Mouse (Mus musculus): ENCODE data around the gene Slc22a21. TPM values are rescaled to one million over a fixed set of nuclear protein-coding genes. Genes with fewer than 3 reads are reported as not detected.
"Not testable (repeated sequence)": the region's sequence is repeated elsewhere in the genome, so short reads cannot be mapped to it uniquely, and the experiment has no call there.

Gene Slc22a21
- polyA plus RNA-seq, 1 experiment from 2014 or later: 5.2 TPM

DNA sequence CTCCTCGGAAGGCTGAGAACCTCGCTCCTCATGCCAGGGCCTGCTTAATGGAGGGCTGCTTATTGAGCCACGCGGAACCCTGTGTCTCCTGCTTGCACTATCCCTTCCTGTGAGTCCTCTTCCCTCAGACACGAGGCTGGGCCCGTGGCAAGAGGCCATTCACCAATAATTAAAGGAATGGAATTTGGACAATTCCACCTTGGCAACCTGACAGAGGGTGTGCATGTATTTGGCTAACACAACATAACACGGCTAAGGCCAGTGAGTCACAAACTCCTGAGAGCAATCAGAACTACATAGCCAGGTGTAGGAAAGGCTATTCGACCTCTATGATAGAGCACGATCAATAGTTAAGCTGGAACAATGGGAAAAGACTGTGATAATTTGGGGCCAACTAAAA is 24.1 kb upstream of the Slc22a21 start:
- no peaks in the 10 kb centered on the region for H3K36me3 ChIP-seq (ENCODE audit: control insufficient read depth, insufficient read depth, low read length)
- no peak overlapping the region for H3K27ac ChIP-seq (ENCODE audit: low read depth, low read length)
- no peak overlapping the region for H3K9ac ChIP-seq (ENCODE audit: low read depth, low read length)
- no peaks in the 10 kb centered on the region for H3K4me1 ChIP-seq (ENCODE audit: control insufficient read depth, insufficient read depth, low read length)
- WGBS: 80% methylated on average over 9 of the region's 9 CpGs
- no peak overlapping the region for H3K4me2 ChIP-seq (replicated peaks; ENCODE audit: low read depth, low read length)
- H3K27me3 ChIP-seq (ENCODE audit: control insufficient read depth, insufficient read depth, low read length): no peaks in the 10 kb centered on the region
- no peak overlapping the region for H3K4me3 ChIP-seq (ENCODE audit: low read length)
- ATAC-seq (ENCODE audit: low FRiP score, low TSS enrichment): no peak
- H3K9me3 ChIP-seq (ENCODE audit: control insufficient read depth, low read length): no peaks in the 10 kb centered on the region

DNA sequence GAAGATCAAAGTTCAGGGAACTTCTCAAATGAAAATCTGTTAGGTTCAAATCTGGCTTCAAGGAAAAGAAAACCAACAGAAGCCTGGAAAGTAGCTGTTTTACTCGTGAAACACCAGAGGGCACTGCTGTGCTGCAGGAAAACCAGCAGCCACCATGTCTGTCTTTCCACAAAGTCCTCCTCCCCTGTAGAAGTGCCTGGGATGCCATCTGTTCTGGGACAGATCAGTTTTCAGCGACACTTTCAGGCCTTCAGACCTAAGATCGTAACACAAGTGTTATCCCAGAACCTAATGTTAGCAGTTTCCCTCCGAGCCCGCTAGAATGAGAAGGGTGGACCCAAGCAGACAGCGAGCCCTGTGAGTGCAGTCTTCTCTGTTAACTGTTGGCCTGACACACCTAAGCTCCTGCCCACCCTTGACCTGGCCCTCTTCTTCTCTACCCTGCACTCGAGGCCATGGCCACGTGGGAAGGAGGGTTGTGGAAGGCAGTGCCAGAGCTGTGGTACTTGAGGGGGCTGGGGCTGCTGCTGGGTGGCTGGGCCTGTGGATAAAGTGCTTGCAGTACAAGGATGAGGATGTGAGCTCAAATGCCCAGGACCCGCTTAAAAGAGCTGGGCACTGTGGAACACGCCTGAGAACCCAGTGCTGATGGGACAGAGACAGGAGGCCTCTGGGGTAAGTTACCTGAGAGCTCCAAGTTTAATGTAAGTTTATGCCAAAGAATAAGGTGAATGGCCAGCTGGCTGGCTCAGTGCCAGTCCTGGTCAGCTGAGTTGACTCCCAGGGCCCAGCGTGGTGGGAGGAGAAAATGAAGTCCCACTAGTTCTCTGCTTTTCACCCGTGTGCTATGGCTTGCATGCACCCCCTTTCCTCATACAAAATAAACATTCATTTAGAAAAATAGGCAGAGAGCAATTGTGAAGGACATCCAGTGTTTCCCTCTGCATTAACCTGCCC is 22.9 kb upstream of the Slc22a21 start:
- not testable (repeated sequence) for H3K36me3 ChIP-seq (ENCODE audit: control insufficient read depth, insufficient read depth, low read length); H3K4me2 ChIP-seq (replicated peaks; ENCODE audit: low read depth, low read length); H3K4me3 ChIP-seq (ENCODE audit: low read length); H3K27me3 ChIP-seq (ENCODE audit: control insufficient read depth, insufficient read depth, low read length); H3K9ac ChIP-seq (ENCODE audit: low read depth, low read length); H3K27ac ChIP-seq (ENCODE audit: low read depth, low read length); H3K4me1 ChIP-seq (ENCODE audit: control insufficient read depth, insufficient read depth, low read length); H3K9me3 ChIP-seq (ENCODE audit: control insufficient read depth, low read length)
- ATAC-seq (ENCODE audit: low FRiP score, low TSS enrichment): peak; percentile 64; the same call in 1 of the 2 replicates
- 33% methylated on average over 12 of the region's 12 CpGs for WGBS

DNA sequence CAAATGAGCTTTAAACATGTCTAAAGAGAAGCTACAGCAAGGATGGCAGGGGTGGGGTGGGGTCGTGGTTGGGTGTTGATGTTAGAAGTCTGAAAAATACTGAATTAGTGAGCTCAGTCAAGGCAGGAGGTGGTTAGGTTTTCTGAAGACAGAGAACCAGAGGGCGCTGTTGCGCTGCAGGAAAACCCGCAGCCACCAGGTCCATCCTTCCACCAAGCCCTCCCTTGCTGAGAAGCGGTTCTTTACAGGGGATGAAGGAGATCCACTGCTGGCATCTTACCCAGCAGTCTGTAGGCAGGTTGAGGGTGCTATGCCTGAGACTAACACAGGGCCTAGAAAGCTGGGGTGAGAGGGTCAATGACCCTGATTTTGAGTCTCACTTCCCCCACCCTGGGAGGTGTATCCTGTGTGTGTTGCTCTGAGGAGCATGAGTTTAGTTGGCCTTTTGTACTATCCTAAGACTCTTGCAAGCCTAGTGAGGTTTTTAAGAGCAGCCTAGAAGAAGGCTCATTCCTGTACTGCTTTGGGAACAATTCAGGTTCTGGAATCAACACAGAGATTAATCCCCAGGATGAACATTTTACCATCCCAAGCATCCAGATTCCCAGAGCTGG is 22.1 kb upstream of the Slc22a21 start:
- no peaks in the 10 kb centered on the region for H3K27me3 ChIP-seq (ENCODE audit: control insufficient read depth, insufficient read depth, low read length)
- no peak for ATAC-seq (ENCODE audit: low FRiP score, low TSS enrichment)
- H3K4me2 ChIP-seq (replicated peaks; ENCODE audit: low read depth, low read length): no peak overlapping the region
- no peak overlapping the region for H3K9ac ChIP-seq (ENCODE audit: low read depth, low read length)
- WGBS: 6% methylated on average over 5 of the region's 5 CpGs
- no peaks in the 10 kb centered on the region for H3K9me3 ChIP-seq (ENCODE audit: control insufficient read depth, low read length)
- no peaks in the 10 kb centered on the region for H3K36me3 ChIP-seq (ENCODE audit: control insufficient read depth, insufficient read depth, low read length)
- no peaks in the 10 kb centered on the region for H3K4me1 ChIP-seq (ENCODE audit: control insufficient read depth, insufficient read depth, low read length)
- H3K27ac ChIP-seq (ENCODE audit: low read depth, low read length): no peak overlapping the region
- no peak overlapping the region for H3K4me3 ChIP-seq (ENCODE audit: low read length)

- Histone ChIP-seq H3K4me2 (replicated peaks; ENCODE audit: low read depth, low read length) (no peak overlapping the region), H3K27ac (ENCODE audit: low read depth, low read length) (no peak overlapping the region), H3K4me3 (ENCODE audit: low read length) (no peak overlapping the region), H3K9ac (ENCODE audit: low read depth, low read length) (no peak overlapping the region), H3K9me3 (ENCODE audit: control insufficient read depth, low read length) (no peaks in the 10 kb centered on the region), H3K4me1 (ENCODE audit: control insufficient read depth, insufficient read depth, low read length) (no peaks in the 10 kb centered on the region), H3K36me3 (ENCODE audit: control insufficient read depth, insufficient read depth, low read length) (no peaks in the 10 kb centered on the region), H3K27me3 (ENCODE audit: control insufficient read depth, insufficient read depth, low read length) (no peaks in the 10 kb centered on the region)
- 70% methylated on average over 2 of the region's 2 CpGs for WGBS
- no peak for ATAC-seq (ENCODE audit: low FRiP score, low TSS enrichment)
These were observed 17.5 kb upstream of the Slc22a21 start for GRCm38 (mm10) chr11:53997661-53998060.

- no peak overlapping the region for H3K4me3 ChIP-seq (ENCODE audit: low read length)
- no peak overlapping the region for H3K27ac ChIP-seq (ENCODE audit: low read depth, low read length)
- H3K9me3 ChIP-seq (ENCODE audit: control insufficient read depth, low read length): no peaks in the 10 kb centered on the region
- no peak overlapping the region for H3K9ac ChIP-seq (ENCODE audit: low read depth, low read length)
- no peaks in the 10 kb centered on the region for H3K27me3 ChIP-seq (ENCODE audit: control insufficient read depth, insufficient read depth, low read length)
- H3K4me1 ChIP-seq (ENCODE audit: control insufficient read depth, insufficient read depth, low read length): no peaks in the 10 kb centered on the region
- WGBS: 77% methylated on average over 4 of the region's 4 CpGs
- no peaks in the 10 kb centered on the region for H3K36me3 ChIP-seq (ENCODE audit: control insufficient read depth, insufficient read depth, low read length)
- no peak overlapping the region for H3K4me2 ChIP-seq (replicated peaks; ENCODE audit: low read depth, low read length)
- no peak for ATAC-seq (ENCODE audit: low FRiP score, low TSS enrichment)
These were observed 12.1 kb upstream of the Slc22a21 start for GRCm38 (mm10) chr11:53992264-53992663.

DNA sequence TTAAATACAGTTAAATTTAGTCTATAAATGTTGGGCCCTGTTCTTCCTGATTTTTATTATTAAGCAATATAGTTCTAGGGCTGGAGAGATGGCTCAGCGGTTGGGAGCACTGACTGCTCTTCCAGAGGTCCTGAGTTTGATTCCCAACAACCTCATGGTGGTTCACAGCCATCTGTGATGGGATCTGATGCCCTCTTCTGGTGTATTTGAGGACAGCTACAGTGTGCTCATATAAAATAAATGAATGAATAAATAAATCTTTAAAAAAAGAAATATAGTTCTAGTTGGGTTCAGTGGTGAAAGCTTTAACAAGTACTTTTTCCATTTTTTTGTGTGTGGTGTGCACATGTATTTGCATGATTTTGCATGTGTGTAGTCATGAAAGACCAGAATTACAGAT is 9.1 kb upstream of the Slc22a21 start:
- no peak for ATAC-seq (ENCODE audit: low FRiP score, low TSS enrichment)
- H3K9me3 ChIP-seq (ENCODE audit: control insufficient read depth, low read length): no peaks in the 10 kb centered on the region
- no peak overlapping the region for H3K4me2 ChIP-seq (replicated peaks; ENCODE audit: low read depth, low read length)
- H3K4me3 ChIP-seq (ENCODE audit: low read length): no peak overlapping the region
- WGBS: 65% methylated on average over 1 of the region's 1 CpGs
- no peaks in the 10 kb centered on the region for H3K27me3 ChIP-seq (ENCODE audit: control insufficient read depth, insufficient read depth, low read length)
- no peak overlapping the region for H3K27ac ChIP-seq (ENCODE audit: low read depth, low read length)
- H3K4me1 ChIP-seq (ENCODE audit: control insufficient read depth, insufficient read depth, low read length): no peaks in the 10 kb centered on the region
- H3K36me3 ChIP-seq (ENCODE audit: control insufficient read depth, insufficient read depth, low read length): no peaks in the 10 kb centered on the region
- H3K9ac ChIP-seq (ENCODE audit: low read depth, low read length): no peak overlapping the region

GRCm38 (mm10) chr11:53988081-53988480 is 7.9 kb upstream of the Slc22a21 start:
- no peak for ATAC-seq (ENCODE audit: low FRiP score, low TSS enrichment)
- H3K4me3 ChIP-seq (ENCODE audit: low read length): no peak overlapping the region
- H3K27me3 ChIP-seq (ENCODE audit: control insufficient read depth, insufficient read depth, low read length): no peaks in the 10 kb centered on the region
- H3K36me3 ChIP-seq (ENCODE audit: control insufficient read depth, insufficient read depth, low read length): no peaks in the 10 kb centered on the region
- no peaks in the 10 kb centered on the region for H3K9me3 ChIP-seq (ENCODE audit: control insufficient read depth, low read length)
- H3K9ac ChIP-seq (ENCODE audit: low read depth, low read length): no peak overlapping the region
- H3K27ac ChIP-seq (ENCODE audit: low read depth, low read length): no peak overlapping the region
- 54% methylated on average over 4 of the region's 4 CpGs for WGBS
- H3K4me1 ChIP-seq (ENCODE audit: control insufficient read depth, insufficient read depth, low read length): no peaks in the 10 kb centered on the region
- no peak overlapping the region for H3K4me2 ChIP-seq (replicated peaks; ENCODE audit: low read depth, low read length)

DNA sequence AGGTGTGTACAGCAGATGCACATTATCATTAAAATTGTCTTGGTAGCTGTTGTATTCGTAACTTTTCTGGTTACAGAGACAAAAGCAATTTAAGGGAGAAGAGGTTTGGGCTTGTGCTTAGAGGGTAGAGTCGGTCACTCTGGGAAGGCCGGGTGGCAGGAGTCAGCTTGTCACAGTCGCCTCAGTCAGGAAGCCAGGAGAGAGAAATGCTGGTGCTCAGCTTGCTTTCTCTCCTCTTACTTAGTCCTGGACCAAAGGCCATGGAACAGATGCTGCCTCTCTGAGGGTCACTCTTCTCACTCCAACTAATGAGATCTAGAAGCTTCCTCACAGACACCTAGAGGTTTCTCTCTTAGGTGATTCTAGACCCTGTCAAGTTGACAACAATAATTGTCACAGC is 1.3 kb upstream of the Slc22a21 start:
- no peak overlapping the region for H3K27ac ChIP-seq (ENCODE audit: low read depth, low read length)
- no peaks in the 10 kb centered on the region for H3K9me3 ChIP-seq (ENCODE audit: control insufficient read depth, low read length)
- H3K4me2 ChIP-seq (replicated peaks; ENCODE audit: low read depth, low read length): no peak overlapping the region
- H3K36me3 ChIP-seq (ENCODE audit: control insufficient read depth, insufficient read depth, low read length): no peaks in the 10 kb centered on the region
- H3K27me3 ChIP-seq (ENCODE audit: control insufficient read depth, insufficient read depth, low read length): peaks cover 4% of the 10 kb centered on the region; the same call in 1 of the 2 replicates
- no peak for ATAC-seq (ENCODE audit: low FRiP score, low TSS enrichment)
- H3K4me3 ChIP-seq (ENCODE audit: low read length): no peak overlapping the region
- 81% methylated on average over 4 of the region's 4 CpGs for WGBS
- no peak overlapping the region for H3K9ac ChIP-seq (ENCODE audit: low read depth, low read length)
- no peaks in the 10 kb centered on the region for H3K4me1 ChIP-seq (ENCODE audit: control insufficient read depth, insufficient read depth, low read length)

GRCm38 (mm10) chr11:53979456-53979787 is 710 bp downstream of the Slc22a21 start:
- H3K27ac ChIP-seq (ENCODE audit: low read depth, low read length); H3K27me3 ChIP-seq (ENCODE audit: control insufficient read depth, insufficient read depth, low read length); H3K4me1 ChIP-seq (ENCODE audit: control insufficient read depth, insufficient read depth, low read length); H3K9me3 ChIP-seq (ENCODE audit: control insufficient read depth, low read length); H3K36me3 ChIP-seq (ENCODE audit: control insufficient read depth, insufficient read depth, low read length): not testable (repeated sequence)
- Histone ChIP-seq H3K4me2 (replicated peaks; ENCODE audit: low read depth, low read length) (peak overlapping the region; percentile 97), H3K9ac (ENCODE audit: low read depth, low read length) (peak overlapping the region; percentile 73), H3K4me3 (ENCODE audit: low read length) (peak overlapping the region; percentile 64)
- 0% methylated on average over 23 of the region's 23 CpGs for WGBS
- ATAC-seq (ENCODE audit: low FRiP score, low TSS enrichment): peak; percentile 17; the same call in 1 of the 2 replicates

Data from kidney, embryonic 14.5 days (tissue).